Mouse (Mus musculus): ENCODE measurements around the gene Atg4c. TPM values are rescaled to one million over a fixed set of nuclear protein-coding genes. Genes with fewer than 3 reads are reported as not detected.

Gene Atg4c
- total and polyA plus RNA-seq, 3 experiments = not detected

DNA sequence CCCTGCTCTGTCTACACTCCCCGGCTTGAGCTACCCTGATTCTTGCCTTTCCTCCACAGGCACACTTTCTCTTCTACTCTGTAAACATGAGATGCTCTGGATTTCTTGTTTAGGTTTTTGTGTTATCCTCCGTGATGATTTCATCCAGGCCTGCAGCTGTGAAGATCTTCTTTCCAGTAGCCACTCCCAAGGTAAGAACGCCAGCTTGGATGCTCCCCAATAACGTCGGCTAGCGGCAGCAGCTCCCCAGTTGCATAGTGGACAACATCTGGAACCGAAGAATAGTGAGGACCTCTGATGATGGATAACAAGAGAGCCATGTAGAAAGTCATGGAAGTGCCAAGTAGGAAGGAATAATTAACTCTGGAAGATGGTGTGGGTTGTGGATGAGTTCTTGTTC lies 85.1 kb downstream of the Atg4c start:
- Histone ChIP-seq H3K4me3 (ENCODE audit: low read depth, low read length) (no peak overlapping the region), H3K27me3 (ENCODE audit: insufficient read depth, low read length) (no peaks in the 10 kb centered on the region), H3K4me1 (ENCODE audit: insufficient read depth, low read depth, low read length) (no peaks in the 10 kb centered on the region), H3K9me3 (replicated peaks) (peaks cover 52% of the 10 kb centered on the region), H3K36me3 (replicated peaks) (no peaks in the 10 kb centered on the region)
- no peak for ATAC-seq (ENCODE audit: extremely low read depth, insufficient number of reproducible peaks, low FRiP score, poor library complexity, severe bottlenecking)
- no peak for TF ChIP-seq GATA1 (IDR thresholded peaks at IDR 0.05; ENCODE audit: borderline replicate concordance, low read length)
- no peak for DNase-seq (ENCODE audit: low spot score)

DNA sequence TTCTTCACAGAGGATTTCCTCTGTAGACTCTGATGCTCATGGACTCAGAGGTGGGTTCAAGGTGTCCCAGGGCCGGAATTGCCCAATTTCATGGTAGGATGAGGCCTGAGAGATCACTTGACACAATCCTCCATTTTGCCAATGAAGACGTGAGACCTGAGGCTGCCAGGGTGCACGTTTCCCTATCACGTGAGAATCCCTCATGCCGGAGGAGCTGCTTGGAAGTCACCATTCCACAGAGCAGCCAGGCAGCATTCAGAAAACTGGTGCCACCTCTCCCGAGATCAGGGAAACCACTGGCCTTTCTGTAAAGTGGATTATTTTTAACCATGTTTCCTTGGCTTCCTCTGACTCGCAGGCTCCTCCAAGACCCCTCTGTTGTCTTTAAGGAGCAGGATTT lies 88.0 kb downstream of the Atg4c start:
- ATAC-seq (ENCODE audit: extremely low read depth, insufficient number of reproducible peaks, low FRiP score, poor library complexity, severe bottlenecking) = no peak

GRCm38 (mm10) chr4:99289286-99289685 lies 95.6 kb downstream of the Atg4c start:
- ATAC-seq (ENCODE audit: extremely low read depth, insufficient number of reproducible peaks, low FRiP score, poor library complexity, severe bottlenecking) = no peak

More for the DNA sequence above, 88.0 kb downstream of the Atg4c start:
- Histone ChIP-seq H3K4me1 (ENCODE audit: insufficient read depth, low read depth, low read length) (no peaks in the 10 kb centered on the region), H3K36me3 (replicated peaks) (no peaks in the 10 kb centered on the region), H3K4me3 (ENCODE audit: low read depth, low read length) (no peak overlapping the region), H3K9me3 (replicated peaks) (peaks cover 50% of the 10 kb centered on the region), H3K27me3 (ENCODE audit: insufficient read depth, low read length) (no peaks in the 10 kb centered on the region)
- TF ChIP-seq POLR2AphosphoS5 (IDR thresholded peaks at IDR 0.05; ENCODE audit: insufficient replicate concordance, low read depth, low read length) = no peak
- no peak for TF ChIP-seq GATA2 (IDR thresholded peaks at IDR 0.05; ENCODE audit: borderline replicate concordance, low read depth, low read length)
- TF ChIP-seq CTCF (IDR thresholded peaks at IDR 0.05; ENCODE audit: low read depth, low read length) = no peak
- no peak for TF ChIP-seq TAL1 (conservative IDR thresholded peaks at IDR 0.05; ENCODE audit: low read depth, low read length)
- TF ChIP-seq GATA1 (IDR thresholded peaks at IDR 0.05; ENCODE audit: borderline replicate concordance, low read length) = no peak
- DNase-seq (ENCODE audit: low spot score) = no peak

GRCm38 (mm10) chr4:99298676-99299075 lies 104.9 kb downstream of the Atg4c start:
- no peak for DNase-seq (ENCODE audit: low spot score)
- Histone ChIP-seq H3K9me3 (replicated peaks) (peaks cover 50% of the 10 kb centered on the region), H3K36me3 (replicated peaks) (no peaks in the 10 kb centered on the region), H3K4me3 (ENCODE audit: low read depth, low read length) (no peak overlapping the region), H3K4me1 (ENCODE audit: insufficient read depth, low read depth, low read length) (no peaks in the 10 kb centered on the region), H3K27me3 (ENCODE audit: insufficient read depth, low read length) (no peaks in the 10 kb centered on the region)
- TF ChIP-seq TAL1 (conservative IDR thresholded peaks at IDR 0.05; ENCODE audit: low read depth, low read length) (no peak), GATA1 (IDR thresholded peaks at IDR 0.05; ENCODE audit: borderline replicate concordance, low read length) (no peak), GATA2 (IDR thresholded peaks at IDR 0.05; ENCODE audit: borderline replicate concordance, low read depth, low read length) (no peak), POLR2AphosphoS5 (IDR thresholded peaks at IDR 0.05; ENCODE audit: insufficient replicate concordance, low read depth, low read length) (no peak), CTCF (IDR thresholded peaks at IDR 0.05; ENCODE audit: low read depth, low read length) (no peak)
- no peak for ATAC-seq (ENCODE audit: extremely low read depth, insufficient number of reproducible peaks, low FRiP score, poor library complexity, severe bottlenecking)

More at GRCm38 (mm10) chr4:99289286-99289685, 95.6 kb downstream of the Atg4c start:
- DNase-seq (ENCODE audit: low spot score) = no peak
- Histone ChIP-seq H3K9me3 (replicated peaks) (peaks cover 33% of the 10 kb centered on the region), H3K4me1 (ENCODE audit: insufficient read depth, low read depth, low read length) (no peaks in the 10 kb centered on the region), H3K27me3 (ENCODE audit: insufficient read depth, low read length) (no peaks in the 10 kb centered on the region), H3K4me3 (ENCODE audit: low read depth, low read length) (no peak overlapping the region), H3K36me3 (replicated peaks) (no peaks in the 10 kb centered on the region)
- TF ChIP-seq GATA1 (IDR thresholded peaks at IDR 0.05; ENCODE audit: borderline replicate concordance, low read length) = no peak
- no peak for TF ChIP-seq POLR2AphosphoS5 (IDR thresholded peaks at IDR 0.05; ENCODE audit: insufficient replicate concordance, low read depth, low read length)
- TF ChIP-seq GATA2 (IDR thresholded peaks at IDR 0.05; ENCODE audit: borderline replicate concordance, low read depth, low read length) = no peak
- TF ChIP-seq CTCF (IDR thresholded peaks at IDR 0.05; ENCODE audit: low read depth, low read length) = no peak
- TF ChIP-seq TAL1 (conservative IDR thresholded peaks at IDR 0.05; ENCODE audit: low read depth, low read length) = no peak

DNA sequence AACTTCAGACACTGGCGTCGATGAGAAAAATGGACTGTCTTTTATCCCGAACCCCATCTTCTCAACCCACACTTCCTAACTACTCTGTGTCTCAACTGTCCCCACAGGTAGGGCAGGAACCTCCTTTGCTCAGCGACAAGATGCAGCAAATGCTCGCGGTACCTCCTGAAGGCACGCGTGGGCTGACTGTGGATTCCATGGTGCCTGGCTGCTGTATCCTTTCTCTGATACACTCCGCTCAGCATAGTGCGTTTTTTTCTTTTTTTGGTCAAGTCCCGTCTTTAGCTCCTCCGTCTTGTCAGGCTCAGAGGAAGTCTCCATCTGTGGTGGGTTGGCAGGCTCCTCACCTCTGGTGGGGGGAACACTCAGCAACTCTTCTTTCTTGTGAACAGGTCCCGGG lies 111.1 kb downstream of the Atg4c start:
- Histone ChIP-seq H3K27me3 (ENCODE audit: insufficient read depth, low read length) (no peaks in the 10 kb centered on the region), H3K36me3 (replicated peaks) (no peaks in the 10 kb centered on the region), H3K9me3 (replicated peaks) (peaks cover 62% of the 10 kb centered on the region), H3K4me3 (ENCODE audit: low read depth, low read length) (no peak overlapping the region), H3K4me1 (ENCODE audit: insufficient read depth, low read depth, low read length) (no peaks in the 10 kb centered on the region)
- ATAC-seq (ENCODE audit: extremely low read depth, insufficient number of reproducible peaks, low FRiP score, poor library complexity, severe bottlenecking) (no peak), DNase-seq (ENCODE audit: low spot score) (no peak)
- no peak for TF ChIP-seq GATA1 (IDR thresholded peaks at IDR 0.05; ENCODE audit: borderline replicate concordance, low read length)
- TF ChIP-seq POLR2AphosphoS5 (IDR thresholded peaks at IDR 0.05; ENCODE audit: insufficient replicate concordance, low read depth, low read length) = no peak
- no peak for TF ChIP-seq TAL1 (conservative IDR thresholded peaks at IDR 0.05; ENCODE audit: low read depth, low read length)
- no peak for TF ChIP-seq GATA2 (IDR thresholded peaks at IDR 0.05; ENCODE audit: borderline replicate concordance, low read depth, low read length)
- no peak for TF ChIP-seq CTCF (IDR thresholded peaks at IDR 0.05; ENCODE audit: low read depth, low read length)

Other genes starting within 250 kb of the Atg4c start
- not detected in 2 replicates for gene Angptl3, start 163.0 kb upstream of the Atg4c start, total RNA-seq (2014; fragmentation: Nextera tagmentation)
- gene Angptl3, start 163.0 kb upstream of the Atg4c start, total RNA-seq (2017) = 0.05 and 0.29 TPM in 2 replicates
- gene Angptl3, start 163.0 kb upstream of the Atg4c start, polyA plus RNA-seq (2012) = not detected in 2 replicates
- gene Dock7, start 73.0 kb upstream of the Atg4c start, total RNA-seq (2014; fragmentation: Nextera tagmentation) = not detected in 2 replicates
- 0.29 and 1.9 TPM in 2 replicates for gene Dock7, start 73.0 kb upstream of the Atg4c start, total RNA-seq (2017)
- gene Dock7, start 73.0 kb upstream of the Atg4c start, polyA plus RNA-seq (2012) = not detected in 2 replicates
- gene Gm12689, start 102.0 kb downstream of the Atg4c start, total RNA-seq (2014; fragmentation: Nextera tagmentation) = not detected in 2 replicates
- 0.12 TPM in 1 of 2 replicates, not detected in the other for gene Gm12689, start 102.0 kb downstream of the Atg4c start, total RNA-seq (2017)
- gene Gm12689, start 102.0 kb downstream of the Atg4c start, polyA plus RNA-seq (2012) = not detected in 2 replicates